Mouse (Mus musculus) lung, embryonic 14.5 days (tissue): ENCODE measurements around the gene Capn8. TPM values are rescaled to one million over a fixed set of nuclear protein-coding genes. Genes with fewer than 3 reads are reported as not detected.
A peak's percentile ranks its signal among the peaks of the same experiment; 100 is the strongest.

Experiments used
- ATAC-seq: fragments of 200-750 bp; cut with Nextera tagmentation; 2 replicates; pipeline ENCODE4 v1.8.0; 2017; ENCODE audit warnings: mild to moderate bottlenecking, moderate TSS enrichment, moderate library complexity; ENCODE audit not compliant: insufficient read depth
- DNase-seq: peaks from one replicate; pipeline ENCODE4 v3.0.0-alpha.2; 2015
- H3K27ac ChIP-seq: fragments of 300-500 bp; sonication (generic); 2 replicates; pipeline ENCODE4 v1.5.1; 2014; ENCODE audit warnings: low read depth, mild to moderate bottlenecking, moderate library complexity
- H3K27me3 ChIP-seq: fragments of 300-500 bp; sonication (generic); 2 replicates; pipeline ENCODE4 v1.6.1; 2014; ENCODE audit warnings: low read length, control low read depth; ENCODE audit not compliant: insufficient read depth
- H3K36me3 ChIP-seq: fragments of 300-500 bp; sonication (generic); 2 replicates; pipeline ENCODE4 v1.6.1; 2014; ENCODE audit warnings: control low read depth; ENCODE audit not compliant: insufficient read depth
- H3K4me1 ChIP-seq: fragments of 300-500 bp; sonication (generic); 2 replicates; pipeline ENCODE4 v1.6.1; 2014; ENCODE audit warnings: antibody characterized with exemption, control low read depth; ENCODE audit not compliant: insufficient read depth
- H3K4me2 ChIP-seq: fragments of 300-500 bp; sonication (generic); 2 replicates; pipeline ENCODE4 v1.6.1; 2014; ENCODE audit warnings: mild to moderate bottlenecking
- H3K4me3 ChIP-seq: fragments of 300-500 bp; sonication (generic); 2 replicates; pipeline ENCODE4 v1.5.1; 2014; ENCODE audit warnings: low read depth, low read length
- H3K9ac ChIP-seq: fragments of 300-500 bp; sonication (generic); 2 replicates; pipeline ENCODE4 v1.6.1; 2014
- H3K9me3 ChIP-seq: fragments of 300-500 bp; sonication (generic); 2 replicates; pipeline ENCODE4 v1.6.1; 2016; ENCODE audit warnings: low read depth, low read length, control low read depth
- CTCF ChIP-seq: IDR thresholded peaks from 2 replicates; pipeline ENCODE4 v1.5.1; 2016; ENCODE audit warnings: antibody characterized with exemption, low read depth
- WGBS: fragments of 180-500 bp; shearing (Covaris S2); extraction: QIAGEN DNeasy Blood & Tissue Kit; methylation state at CpG from one replicate; pipeline ENCODE4 v1.1.7; 2014; 5-methylcytosine and 5-hydroxymethylcytosine counted together
- polyA plus RNA-seq: library from polyadenylated mRNA; unstranded; fragments of >200 nt; fragmentation: Nextera tagmentation; extraction: Ambion mirVana; gene quantifications from 2 replicates; pipeline ENCODE4 v1.2.1, GENCODE M21; 2014

Gene Capn8
- polyA plus RNA-seq, 1 experiment from 2014 or later = not detected

- no peak overlapping the region for H3K27ac ChIP-seq
- ATAC-seq = 0 out of 2 replicates have a peak, but pooled peaks have one; percentile 50
- H3K27me3 ChIP-seq = no peaks in the 10 kb centered on the region
- H3K36me3 ChIP-seq = no peaks in the 10 kb centered on the region
- no peak overlapping the region for H3K9ac ChIP-seq
- H3K4me3 ChIP-seq = no peak overlapping the region
- H3K4me2 ChIP-seq = peak overlapping the region; percentile 41
- peak; percentile 69 for DNase-seq
- no peak for TF ChIP-seq CTCF
- H3K9me3 ChIP-seq = no peaks in the 10 kb centered on the region
- H3K4me1 ChIP-seq = peaks cover 6% of the 10 kb centered on the region; the same call in 1 of the 2 replicates
- WGBS = 27% methylated on average over 16 of the region's 16 CpGs
Observed at GRCm38 (mm10) chr1:182562576-182563370, 2.0 kb upstream of the Capn8 start.

DNA sequence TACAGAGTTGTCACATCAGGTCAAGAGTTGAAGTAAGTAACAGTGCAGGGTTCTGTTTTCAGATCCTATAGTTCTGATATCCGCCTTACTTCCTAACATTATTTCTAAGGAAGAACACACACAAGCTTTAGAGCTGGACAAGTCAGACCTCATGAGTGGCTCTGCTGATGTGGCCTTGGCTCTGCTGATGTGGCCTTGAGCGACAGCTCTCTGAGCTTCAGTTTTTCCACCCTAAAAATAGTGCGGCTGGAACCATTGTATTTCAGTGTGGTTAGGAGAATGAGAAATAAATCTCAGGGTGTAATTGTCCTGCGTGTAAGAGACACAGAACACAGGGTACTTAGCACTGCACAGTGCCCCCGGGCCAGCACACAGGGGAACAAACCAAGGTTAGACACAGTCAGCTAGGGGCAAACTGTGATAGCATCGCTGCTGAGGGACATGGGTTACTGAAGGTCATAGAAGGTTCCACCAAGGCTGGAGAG, 586 bp downstream of the Capn8 start:
- ATAC-seq (no peak), DNase-seq (no peak)
- Histone ChIP-seq H3K9me3 (no peaks in the 10 kb centered on the region), H3K36me3 (no peaks in the 10 kb centered on the region), H3K9ac (no peak overlapping the region), H3K27me3 (no peaks in the 10 kb centered on the region), H3K4me2 (no peak overlapping the region), H3K27ac (no peak overlapping the region), H3K4me3 (no peak overlapping the region), H3K4me1 (peaks cover 6% of the 10 kb centered on the region; the same call in 1 of the 2 replicates)
- WGBS = 88% methylated on average over 6 of the region's 6 CpGs
- TF ChIP-seq CTCF = no peak

DNA sequence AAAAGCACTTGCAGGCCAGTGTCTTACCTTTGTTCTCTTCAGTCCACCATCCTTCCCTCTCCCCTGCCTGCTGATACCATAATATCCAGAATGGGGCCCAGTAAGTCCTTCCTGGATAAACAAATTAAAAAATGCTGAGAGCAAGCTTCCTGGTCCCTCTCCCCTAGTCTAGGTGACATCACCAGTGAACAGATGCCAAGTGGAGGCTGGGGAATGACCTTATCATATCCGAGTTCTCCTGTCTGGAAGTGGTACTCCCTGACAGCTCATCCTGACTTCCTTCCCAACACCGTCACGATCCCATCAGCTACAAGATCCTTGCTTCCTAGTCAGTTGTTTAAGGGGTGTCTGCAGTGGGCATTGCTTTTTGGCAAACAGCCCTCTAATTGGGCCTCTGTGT, 6.3 kb downstream of the Capn8 start:
- 46% methylated on average over 3 of the region's 3 CpGs for WGBS
- H3K27ac ChIP-seq = no peak overlapping the region
- no peaks in the 10 kb centered on the region for H3K36me3 ChIP-seq
- H3K9me3 ChIP-seq = no peaks in the 10 kb centered on the region
- H3K4me1 ChIP-seq = peaks cover 18% of the 10 kb centered on the region
- TF ChIP-seq CTCF = no peak
- H3K4me3 ChIP-seq = no peak overlapping the region
- ATAC-seq (peak; percentile 57), DNase-seq (peak; percentile 71)
- no peak overlapping the region for H3K9ac ChIP-seq
- H3K4me2 ChIP-seq = no peak overlapping the region
- no peaks in the 10 kb centered on the region for H3K27me3 ChIP-seq

- no peak overlapping the region for H3K9ac ChIP-seq
- no peaks in the 10 kb centered on the region for H3K27me3 ChIP-seq
- DNase-seq (no peak), ATAC-seq (no peak)
- TF ChIP-seq CTCF = no peak
- peaks cover 18% of the 10 kb centered on the region for H3K4me1 ChIP-seq
- no peaks in the 10 kb centered on the region for H3K36me3 ChIP-seq
- H3K27ac ChIP-seq = no peak overlapping the region
- no peaks in the 10 kb centered on the region for H3K9me3 ChIP-seq
- H3K4me2 ChIP-seq = no peak overlapping the region
- 86% methylated on average over 11 of the region's 11 CpGs for WGBS
- no peak overlapping the region for H3K4me3 ChIP-seq
Observed at GRCm38 (mm10) chr1:182571973-182572372, 7.2 kb downstream of the Capn8 start.

DNA sequence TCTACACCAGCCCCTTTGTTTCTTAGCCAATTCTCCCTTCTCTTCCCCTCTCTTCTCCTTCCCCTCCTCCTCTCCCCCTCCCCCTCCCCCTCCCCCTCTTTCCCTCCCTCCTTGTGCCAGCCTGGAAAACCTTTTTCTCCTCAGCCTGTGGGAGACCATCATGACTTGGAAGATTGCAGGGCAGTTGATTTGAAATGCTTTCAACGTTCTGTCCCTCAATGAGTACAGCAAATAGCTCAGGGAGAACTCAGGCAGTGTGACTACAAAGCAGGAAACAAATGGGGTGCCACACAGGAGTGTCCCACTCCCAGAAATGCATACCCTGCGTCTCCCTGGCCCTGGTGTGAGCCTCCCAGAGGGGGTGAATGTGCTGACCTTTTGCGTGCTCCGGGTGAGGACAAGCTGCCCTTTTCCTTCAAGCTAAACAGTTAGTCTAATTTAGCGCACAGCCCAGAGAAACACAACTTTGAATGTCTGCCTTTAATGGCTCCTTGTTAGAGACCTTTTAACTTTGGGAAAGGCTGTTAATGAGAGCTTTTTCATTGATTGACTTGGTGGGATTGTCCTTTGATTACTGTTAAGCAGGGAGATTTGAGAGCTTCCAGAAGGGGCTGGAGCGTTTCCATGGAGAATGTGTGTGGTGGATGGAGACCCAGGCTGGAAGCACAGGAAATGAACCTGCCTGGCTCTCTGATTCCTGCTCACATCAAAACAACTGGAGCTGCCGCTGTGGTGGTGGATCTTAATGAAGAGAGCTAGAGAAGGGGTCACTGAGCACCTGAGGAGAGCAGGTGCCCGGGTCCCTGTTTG, 9.3 kb downstream of the Capn8 start:
- Histone ChIP-seq H3K4me3 (no peak overlapping the region), H3K27ac (no peak overlapping the region), H3K27me3 (no peaks in the 10 kb centered on the region), H3K4me2 (no peak overlapping the region), H3K9me3 (no peaks in the 10 kb centered on the region), H3K4me1 (peaks cover 18% of the 10 kb centered on the region), H3K9ac (no peak overlapping the region), H3K36me3 (no peaks in the 10 kb centered on the region)
- no peak for DNase-seq
- ATAC-seq = no peak
- 25% methylated on average over 8 of the region's 8 CpGs for WGBS
- TF ChIP-seq CTCF = no peak

DNA sequence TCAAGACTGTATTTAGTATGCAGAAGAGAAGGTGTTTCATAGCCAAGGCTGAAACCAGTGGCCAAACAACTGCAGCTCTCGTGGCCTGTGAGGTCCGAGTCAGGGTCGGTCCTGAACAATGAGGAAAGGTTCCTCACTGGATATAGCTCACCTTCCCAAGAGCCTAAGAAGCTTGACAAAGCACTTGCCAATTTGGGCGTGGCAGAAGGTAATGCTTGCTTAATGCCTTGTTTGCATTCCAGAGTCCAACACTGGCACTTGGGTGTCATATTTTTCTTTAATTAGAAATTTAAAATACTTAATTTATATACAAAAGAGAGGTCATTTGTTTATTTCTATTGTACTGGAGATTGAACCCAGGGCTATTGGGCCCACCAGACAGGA, 9.9 kb downstream of the Capn8 start:
- H3K27me3 ChIP-seq = no peaks in the 10 kb centered on the region
- H3K4me3 ChIP-seq = no peak overlapping the region
- DNase-seq = peak; percentile 25
- no peak overlapping the region for H3K9ac ChIP-seq
- no peak overlapping the region for H3K4me2 ChIP-seq
- WGBS = 48% methylated on average over 4 of the region's 4 CpGs
- H3K9me3 ChIP-seq = no peaks in the 10 kb centered on the region
- no peaks in the 10 kb centered on the region for H3K36me3 ChIP-seq
- ATAC-seq = no peak
- TF ChIP-seq CTCF = no peak
- peaks cover 18% of the 10 kb centered on the region for H3K4me1 ChIP-seq
- H3K27ac ChIP-seq = no peak overlapping the region

DNA sequence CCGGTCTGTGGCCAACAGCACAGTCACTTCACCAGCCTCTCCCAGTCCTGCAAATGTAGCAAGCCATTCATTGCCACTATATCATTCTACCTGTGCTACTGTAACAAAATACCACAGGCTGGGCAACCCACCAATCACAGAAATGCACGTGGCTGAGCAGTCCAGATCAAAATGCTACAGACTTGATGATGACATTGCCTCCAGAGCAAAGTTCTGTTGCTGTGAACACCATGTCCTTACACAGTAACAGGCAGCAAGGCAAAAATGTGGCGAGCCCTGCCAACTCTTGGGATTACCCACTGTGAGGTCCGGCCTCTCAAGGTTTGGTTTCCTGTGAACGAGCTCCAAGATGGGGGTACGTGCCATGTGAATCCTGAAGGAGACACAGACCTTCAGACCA, 19.4 kb downstream of the Capn8 start:
- WGBS = 82% methylated on average over 6 of the region's 6 CpGs

More for the DNA sequence above, 19.4 kb downstream of the Capn8 start:
- H3K4me2 ChIP-seq = no peak overlapping the region
- H3K9me3 ChIP-seq = no peaks in the 10 kb centered on the region
- no peak overlapping the region for H3K9ac ChIP-seq
- H3K36me3 ChIP-seq = no peaks in the 10 kb centered on the region
- no peak overlapping the region for H3K27ac ChIP-seq
- no peak for TF ChIP-seq CTCF
- H3K4me3 ChIP-seq = no peak overlapping the region
- no peaks in the 10 kb centered on the region for H3K27me3 ChIP-seq
- H3K4me1 ChIP-seq = peaks cover 7% of the 10 kb centered on the region; the same call in 1 of the 2 replicates
- DNase-seq (no peak), ATAC-seq (no peak)
